Mouse (Mus musculus) CH12.LX (cell line): Measurements from ENCODE around the gene Ifrd2. TPM values are rescaled to one million over a fixed set of nuclear protein-coding genes. Genes with fewer than 3 reads are reported as not detected.

Experiments used
- DNase-seq: peaks from one replicate; pipeline ENCODE4 v3.0.0-alpha.2; 2013; ENCODE audit errors: extremely low read depth
- H3K27ac ChIP-seq: 2 replicates; pipeline ENCODE4 v1.5.1; 2012; ENCODE audit warnings: low read depth, mild to moderate bottlenecking, control low read depth, moderate library complexity; ENCODE audit not compliant: insufficient read depth
- H3K27me3 ChIP-seq: replicated peaks from 2 replicates; pipeline ENCODE3; 2012; ENCODE audit warnings: inconsistent platforms
- H3K36me3 ChIP-seq, 2 experiments: replicated peaks in 1 of 2; 2 replicates each; pipeline versions ENCODE3 to v1.6.1; 2012; ENCODE audit warnings: inconsistent platforms in 1 of 2, low read length in 1 of 2, mild to moderate bottlenecking in 1 of 2, mixed read lengths in 1 of 2, moderate library complexity in 1 of 2; ENCODE audit not compliant: control insufficient read depth in 1 of 2, insufficient read depth in 1 of 2
- H3K4me1 ChIP-seq, 2 experiments: 2 replicates each; pipeline ENCODE4 v1.6.1; 2012; ENCODE audit warnings: inconsistent platforms in 1 of 2, moderate library complexity in 1 of 2; ENCODE audit not compliant: insufficient read depth in 2 of 2, control insufficient read depth in 1 of 2
- H3K4me2 ChIP-seq: 2 replicates; pipeline ENCODE4 v1.6.1; 2012; ENCODE audit warnings: low read depth, mild to moderate bottlenecking, control low read depth; ENCODE audit not compliant: poor library complexity, insufficient read depth, severe bottlenecking
- H3K4me3 ChIP-seq, 3 experiments: fragments of 150-350 bp in 1 of 3; sonication (generic) in 1 of 3; replicated peaks in 1 of 3; 2 replicates each; pipeline versions ENCODE3 to v1.5.1; 2011 to 2012; ENCODE audit warnings: low read depth in 2 of 3, low read length in 2 of 3, mild to moderate bottlenecking in 2 of 3, moderate library complexity in 2 of 3, control low read depth in 1 of 3, improper control_type of control experiment in 1 of 3, inconsistent platforms in 1 of 3, mixed read lengths in 1 of 3; ENCODE audit not compliant: poor library complexity in 1 of 3
- H3K79me2 ChIP-seq: replicated peaks from 2 replicates; pipeline ENCODE4 v1.6.1; 2012; ENCODE audit warnings: mild to moderate bottlenecking, moderate library complexity; ENCODE audit not compliant: control insufficient read depth, poor library complexity, insufficient read depth, severe bottlenecking; ENCODE audit errors: extremely low read depth
- H3K9ac ChIP-seq: 2 replicates; pipeline ENCODE4 v1.6.1; 2012; ENCODE audit warnings: low read depth, mild to moderate bottlenecking, control low read depth, moderate library complexity; ENCODE audit not compliant: insufficient read depth
- H3K9me3 ChIP-seq: replicated peaks from 2 replicates; pipeline ENCODE3; 2012; ENCODE audit warnings: low read length, inconsistent platforms, mixed read lengths
- BHLHE40 ChIP-seq: IDR thresholded peaks from 2 replicates; pipeline ENCODE4 v1.6.1; 2011; ENCODE audit warnings: mild to moderate bottlenecking, low read depth, low read length, improper control_type of control experiment
- CHD1 ChIP-seq: IDR thresholded peaks from 2 replicates; pipeline ENCODE4 v1.6.1; 2012; ENCODE audit warnings: low read depth, low read length, improper control_type of control experiment, inconsistent platforms
- CTCF ChIP-seq, 2 experiments: IDR thresholded peaks in 1 of 2; conservative IDR thresholded peaks in 1 of 2; 2 replicates each; pipeline ENCODE4 v1.5.1; 2011 to 2012; ENCODE audit warnings: low read depth in 2 of 2, low read length in 2 of 2, improper control_type of control experiment in 1 of 2, inconsistent platforms in 1 of 2, mild to moderate bottlenecking in 1 of 2, moderate library complexity in 1 of 2
- ELF1 ChIP-seq: IDR thresholded peaks from 2 replicates; pipeline ENCODE4 v1.6.1; 2014; ENCODE audit warnings: low read depth, mild to moderate bottlenecking, inconsistent platforms, low read length, improper control_type of control experiment
- HCFC1 ChIP-seq: IDR thresholded peaks from 2 replicates; pipeline ENCODE4 v1.6.1; 2012; ENCODE audit warnings: low read depth, mild to moderate bottlenecking, inconsistent platforms, low read length, improper control_type of control experiment
- IRF4 ChIP-seq: IDR thresholded peaks from 2 replicates; pipeline ENCODE4 v1.6.1; 2014; ENCODE audit warnings: low read depth, mild to moderate bottlenecking, inconsistent platforms, low read length, improper control_type of control experiment
- JUND ChIP-seq: conservative IDR thresholded peaks from 2 replicates; pipeline ENCODE4 v1.6.1; 2011; ENCODE audit warnings: low read depth, low read length, improper control_type of control experiment
- MAX ChIP-seq: IDR thresholded peaks from 2 replicates; pipeline ENCODE4 v1.6.1; 2011; ENCODE audit warnings: low read length, improper control_type of control experiment
- MEF2A ChIP-seq: IDR thresholded peaks from 2 replicates; pipeline ENCODE4 v1.6.1; 2014; ENCODE audit warnings: low read depth, mild to moderate bottlenecking, inconsistent platforms, low read length, improper control_type of control experiment, borderline replicate concordance
- MXI1 ChIP-seq: IDR thresholded peaks from 2 replicates; pipeline ENCODE4 v1.6.1; 2011; ENCODE audit warnings: mild to moderate bottlenecking, low read depth, low read length, improper control_type of control experiment
- MYC ChIP-seq: IDR thresholded peaks from 2 replicates; pipeline ENCODE4 v1.6.1; 2011; ENCODE audit warnings: low read depth, mild to moderate bottlenecking, improper control_type of control experiment, low read length
- NRF1 ChIP-seq: IDR thresholded peaks from 2 replicates; pipeline ENCODE4 v1.6.1; 2014; ENCODE audit warnings: low read depth, mild to moderate bottlenecking, inconsistent platforms, low read length, improper control_type of control experiment, moderate library complexity
- PAX5 ChIP-seq: IDR thresholded peaks from 2 replicates; pipeline ENCODE4 v1.6.1; 2012; ENCODE audit warnings: low read length, inconsistent platforms, mixed read lengths
- POLR2A ChIP-seq: IDR thresholded peaks from 2 replicates; pipeline ENCODE4 v1.6.1; 2011; ENCODE audit warnings: low read depth, mild to moderate bottlenecking, improper control_type of control experiment, low read length
- POLR2AphosphoS2 ChIP-seq: IDR thresholded peaks from 2 replicates; pipeline ENCODE4 v1.6.1; 2011; ENCODE audit warnings: low read depth, low read length, improper control_type of control experiment
- RAD21 ChIP-seq: IDR thresholded peaks from 2 replicates; pipeline ENCODE4 v1.6.1; 2011; ENCODE audit warnings: low read depth, mild to moderate bottlenecking, low read length, improper control_type of control experiment, moderate library complexity
- SIN3A ChIP-seq: IDR thresholded peaks from 2 replicates; pipeline ENCODE4 v1.6.1; 2012; ENCODE audit warnings: low read length, improper control_type of control experiment, inconsistent platforms
- SMC3 ChIP-seq: IDR thresholded peaks from 2 replicates; pipeline ENCODE4 v1.6.1; 2011; ENCODE audit warnings: low read depth, low read length, improper control_type of control experiment
- TCF12 ChIP-seq: IDR thresholded peaks from 2 replicates; pipeline ENCODE4 v1.6.1; 2014; ENCODE audit warnings: low read depth, mild to moderate bottlenecking, inconsistent platforms, low read length, improper control_type of control experiment
- USF1 ChIP-seq: IDR thresholded peaks from 2 replicates; pipeline ENCODE4 v1.6.1; 2014; ENCODE audit warnings: low read depth, mild to moderate bottlenecking, inconsistent platforms, low read length, improper control_type of control experiment
- ZC3H11A ChIP-seq: IDR thresholded peaks from 2 replicates; pipeline ENCODE4 v1.6.1; 2012; ENCODE audit warnings: low read depth, mild to moderate bottlenecking, inconsistent platforms, low read length, improper control_type of control experiment
- ZMIZ1 ChIP-seq: IDR thresholded peaks from 2 replicates; pipeline ENCODE4 v1.6.1; 2012; ENCODE audit warnings: low read depth, mild to moderate bottlenecking, inconsistent platforms, low read length, improper control_type of control experiment
- dilution Hi-C: fragments of 300-500 bp; cut with MboI; formaldehyde crosslinking; loops from 2 replicates; pipeline ENCODE4 v1.14.3; 2020; ENCODE audit warnings: low sequenced_read_pairs; ENCODE audit not compliant: extremely low pct_unique_long_range_greater_than_20kb, extremely low pct_ligation_motif_present
- in situ Hi-C: fragments of 300-500 bp; cut with MboI; formaldehyde crosslinking; loops from 3 replicates; pipeline ENCODE4 v1.14.3; 2019; ENCODE audit warnings: low sequenced_read_pairs, low pct_ligation_motif_present, low pct_unique_long_range_greater_than_20kb, mixed read lengths
- polyA plus RNA-seq: library from polyadenylated mRNA; unstranded; fragments of >175 nt; gene quantifications from 2 replicates; pipeline ENCODE4 v1.2.1, GENCODE M21; 2012; ENCODE audit warnings: low read depth; ENCODE audit not compliant: insufficient read length
- total RNA-seq, 2 experiments: library from RNA; depleted of rRNA; stranded (reverse); fragments of 300-350 nt in 1 of 2; fragments of >200 nt in 1 of 2; gene quantifications; 2 replicates each; pipeline ENCODE4 v1.2.3; 2012 to 2014

Gene Ifrd2
- total and polyA plus RNA-seq, 3 experiments, result 62.8 to 143 (median 91.3) TPM

DNA sequence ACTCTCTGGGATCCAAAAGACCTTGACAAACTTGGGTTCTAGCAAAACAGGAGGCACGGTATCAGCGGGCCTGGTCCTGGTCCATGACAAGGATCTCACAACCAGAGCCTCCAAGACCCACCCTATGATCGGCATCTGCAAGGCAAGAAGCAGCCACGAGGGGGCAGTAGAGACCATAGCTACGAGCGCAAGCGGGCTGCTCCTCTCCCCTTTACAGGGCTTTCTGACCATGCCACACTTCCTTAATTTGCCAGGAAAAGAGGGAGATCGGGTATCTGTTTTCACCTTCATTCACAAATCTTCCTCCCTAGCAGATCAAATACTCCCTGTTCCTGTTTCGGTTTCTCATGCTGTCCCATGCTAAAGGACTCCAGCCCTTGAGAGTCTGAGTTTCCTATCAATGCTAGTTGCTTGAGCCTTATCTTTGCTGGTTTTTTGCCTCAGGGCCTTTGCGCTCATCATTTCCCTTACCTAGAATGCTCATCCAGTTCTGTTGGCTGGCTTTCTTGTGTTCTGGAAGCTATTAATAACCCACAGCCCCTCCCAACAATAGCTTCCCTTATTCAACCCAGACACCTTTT lies 14.7 kb downstream of the Ifrd2 start:
- H3K9ac ChIP-seq, result peak overlapping the region; percentile 16; the same call in 1 of the 2 replicates
- peak; percentile 94 to 99 for TF ChIP-seq CTCF (conservative IDR thresholded peaks at IDR 0.05 in 1 of 2, IDR thresholded peaks at IDR 0.05 in 1 of 2; ENCODE audit: low read depth in 2 of 2, low read length in 2 of 2)
- no peak for TF ChIP-seq CHD1
- TF ChIP-seq HCFC1, result peak; percentile 37; the same call in 1 of the 2 replicates
- TF ChIP-seq SIN3A, result 0 out of 2 replicates have a peak, but pooled peaks have one; percentile 61
- no peak for TF ChIP-seq POLR2AphosphoS2
- TF ChIP-seq MYC, result peak; percentile 73
- TF ChIP-seq RAD21, result peak; percentile 99
- TF ChIP-seq ELF1, result peak; percentile 58
- TF ChIP-seq USF1, result no peak
- TF ChIP-seq MEF2A, result peak; percentile 49; the same call in 1 of the 2 replicates
- TF ChIP-seq TCF12, result peak; percentile 58
- peak; percentile 74 for TF ChIP-seq IRF4
- TF ChIP-seq NRF1, result peak; percentile 48; the same call in 1 of the 2 replicates
- peak; percentile 46; the same call in 1 of the 2 replicates for TF ChIP-seq MAX
- peak; percentile 19; the same call in 1 of the 2 replicates for TF ChIP-seq MXI1
- TF ChIP-seq BHLHE40, result peak; percentile 52; the same call in 1 of the 2 replicates
- TF ChIP-seq PAX5, result no peak
- TF ChIP-seq SMC3, result peak; percentile 98
- peak; percentile 92 for TF ChIP-seq ZC3H11A
- 0 out of 2 replicates have a peak, but pooled peaks have one; percentile 14 for TF ChIP-seq JUND
- TF ChIP-seq ZMIZ1, result no peak
- peak; percentile 33; the same call in 1 of the 2 replicates for TF ChIP-seq POLR2A
- DNase-seq, result peak; percentile 84
- no peak overlapping the region for H3K4me3 ChIP-seq
- peaks cover 4 to 45% of the 10 kb centered on the region in 2 experiments for H3K36me3 ChIP-seq
- H3K4me1 ChIP-seq, result peaks cover 27 to 52% of the 10 kb centered on the region in 2 experiments
- dilution Hi-C loops (no loop called here), in situ Hi-C loops (no loop called here)
- H3K27ac ChIP-seq, result no peak overlapping the region
- no peaks in the 10 kb centered on the region for H3K79me2 ChIP-seq
- H3K4me2 ChIP-seq, result 0 out of 2 replicates have a peak overlapping the region, but pooled peaks have one; percentile 0
- no peaks in the 10 kb centered on the region for H3K9me3 ChIP-seq
- no peaks in the 10 kb centered on the region for H3K27me3 ChIP-seq
